Comparison of ENCODE assay signal across 12 mouse cellular contexts in genomic region chr5:116829771-116830170, GRCm38 (mm10).
A peak's percentile ranks its signal among the peaks of the same experiment; 100 is the strongest.
DNase-seq lines count a peak whose midpoint lies in the region; ATAC-seq and TF ChIP-seq lines count a peak whose summit lies in the region.
"Had no signal": no experiment of that assay in that cellular context is flagged by ENCODE, and none has a peak within 500 bp of the region (broad histone marks: within the 10 kb centered on the region; RNA-seq: fewer than 3 reads in every experiment).

No protein-coding gene starts in this region.

- no peak for ATAC-seq in kidney, embryonic 15.5 days (replicated peaks; ENCODE audit: low FRiP score)
- ATAC-seq in limb, embryonic 11.5 days (ENCODE audit: insufficient number of reproducible peaks, low FRiP score, low TSS enrichment, low read depth), result no peak
- ATAC-seq: activated CD4-positive, CD25-positive, alpha-beta regulatory T cell, adult 4 months had no signal

- TF ChIP-seq POLR2A in MEL (IDR thresholded peaks at IDR 0.05; ENCODE audit: control insufficient read depth in 1 of 2, insufficient read depth in 1 of 2, low read depth in 1 of 2, low read length in 2 of 2, poor library complexity in 1 of 2), result no peak

- no peaks in the 10 kb centered on the region for H3K27me3 ChIP-seq in kidney, embryonic 15.5 days
- H3K27me3 ChIP-seq in MEL (ENCODE audit: control insufficient read depth in 1 of 2, insufficient read depth in 2 of 2, low read length in 2 of 2), result no peaks in the 10 kb centered on the region
- no peaks in the 10 kb centered on the region for H3K27me3 ChIP-seq in limb, embryonic 11.5 days (ENCODE audit: control insufficient read depth, insufficient read depth, low read length)
- H3K27me3 ChIP-seq: embryonic facial prominence, embryonic 12.5 days had no signal

- no peak for TF ChIP-seq CTCF in MEL (IDR thresholded peaks at IDR 0.05 in 2 of 3, conservative IDR thresholded peaks at IDR 0.05 in 1 of 3; ENCODE audit: control insufficient read depth in 1 of 3, insufficient read depth in 1 of 3, low read depth in 2 of 3, low read length in 3 of 3, poor library complexity in 1 of 3, severe bottlenecking in 1 of 3)

- no peaks in the 10 kb centered on the region for H3K36me3 ChIP-seq in kidney, embryonic 15.5 days
- H3K36me3 ChIP-seq in MEL (ENCODE audit: control insufficient read depth in 1 of 2, insufficient read depth in 2 of 2, low read length in 2 of 2), result no peaks in the 10 kb centered on the region
- H3K36me3 ChIP-seq in limb, embryonic 11.5 days (ENCODE audit: control insufficient read depth, insufficient read depth, low read length), result no peaks in the 10 kb centered on the region
- H3K36me3 ChIP-seq: embryonic facial prominence, embryonic 12.5 days had no signal

- no peaks in the 10 kb centered on the region for H3K4me1 ChIP-seq in kidney, embryonic 15.5 days
- no peaks in the 10 kb centered on the region for H3K4me1 ChIP-seq in MEL (ENCODE audit: control insufficient read depth in 1 of 2, insufficient read depth in 2 of 2, low read length in 2 of 2)
- H3K4me1 ChIP-seq in limb, embryonic 11.5 days (ENCODE audit: control insufficient read depth, insufficient read depth, low read length), result no peaks in the 10 kb centered on the region
- H3K4me1 ChIP-seq: embryonic facial prominence, embryonic 12.5 days had no signal

- no peaks in the 10 kb centered on the region for H3K79me2 ChIP-seq in MEL (ENCODE audit: control insufficient read depth, insufficient read depth, low read length, poor library complexity)

- H3K27ac ChIP-seq in kidney, embryonic 15.5 days, result no peak overlapping the region
- no peak overlapping the region for H3K27ac ChIP-seq in MEL (ENCODE audit: control insufficient read depth, low read depth, low read length)
- no peak overlapping the region for H3K27ac ChIP-seq in limb, embryonic 11.5 days (replicated peaks; ENCODE audit: low read depth, low read length)
- H3K27ac ChIP-seq: embryonic facial prominence, embryonic 12.5 days; macrophage had no signal

- DNase-seq in kidney, postnatal 10 days, result peak; percentile 67
- DNase-seq in MEL (ENCODE audit: low read depth, low spot score) (peak; percentile 6), adipocyte (ENCODE audit: low spot score) (peak; percentile 7), MN1 (ENCODE audit: low spot score) (no peak)
- DNase-seq in limb, embryonic 11.5 days (ENCODE audit: low spot score), result peak; percentile 83
- DNase-seq in spleen, postnatal 36 days (ENCODE audit: low spot score in 2 of 2), result no peak
- no peak for DNase-seq in cerebellum, adult 8-10 months
- DNase-seq: layer of hippocampus, adult 9-11 months had no signal

- H3K9ac ChIP-seq in kidney, embryonic 15.5 days, result no peak overlapping the region
- no peak overlapping the region for H3K9ac ChIP-seq in MEL (ENCODE audit: control insufficient read depth, low read depth, low read length, poor library complexity, severe bottlenecking)
- H3K9ac ChIP-seq in limb, embryonic 11.5 days (ENCODE audit: low read length), result no peak overlapping the region
- H3K9ac ChIP-seq: embryonic facial prominence, embryonic 12.5 days had no signal

- TF ChIP-seq RAD21 in MEL (IDR thresholded peaks at IDR 0.05; ENCODE audit: low read depth, low read length), result no peak

- H3K9me3 ChIP-seq in kidney, embryonic 15.5 days (replicated peaks), result no peaks in the 10 kb centered on the region
- no peaks in the 10 kb centered on the region for H3K9me3 ChIP-seq in MEL (replicated peaks; ENCODE audit: insufficient read depth, low read length)
- no peaks in the 10 kb centered on the region for H3K9me3 ChIP-seq in limb, embryonic 11.5 days (ENCODE audit: control insufficient read depth, low read length)
- H3K9me3 ChIP-seq: embryonic facial prominence, embryonic 12.5 days had no signal

- 9% methylated on average over 11 of the region's 11 CpGs for WGBS in kidney, embryonic 15.5 days
- WGBS in limb, embryonic 11.5 days, result 7% methylated on average over 11 of the region's 11 CpGs

- TF ChIP-seq EP300 in MEL (IDR thresholded peaks at IDR 0.05; ENCODE audit: low read depth in 1 of 2, low read length in 2 of 2), result no peak

- H3K4me2 ChIP-seq in kidney, embryonic 15.5 days, result no peak overlapping the region
- H3K4me2 ChIP-seq in limb, embryonic 11.5 days (ENCODE audit: low read depth, severe bottlenecking), result no peak overlapping the region
- H3K4me2 ChIP-seq: embryonic facial prominence, embryonic 12.5 days had no signal

- H3K4me3 ChIP-seq in kidney, embryonic 15.5 days (replicated peaks), result no peak overlapping the region
- no peak overlapping the region for H3K4me3 ChIP-seq in MEL (ENCODE audit: control insufficient read depth in 1 of 2, insufficient read depth in 1 of 2, low read depth in 2 of 2, low read length in 2 of 2)
- H3K4me3 ChIP-seq in limb, embryonic 11.5 days (ENCODE audit: low read depth, low read length), result no peak overlapping the region
- H3K4me3 ChIP-seq: embryonic facial prominence, embryonic 12.5 days had no signal

TF ChIP-seq in MEL, 35 proteins besides CTCF, POLR2A, EP300 and RAD21:
- TF ChIP-seq MAFK (IDR thresholded peaks at IDR 0.05; ENCODE audit: borderline replicate concordance, low read depth, low read length) (no peak), ZC3H11A (IDR thresholded peaks at IDR 0.05; ENCODE audit: low read depth, low read length) (no peak), CHD1 (IDR thresholded peaks at IDR 0.05; ENCODE audit: low read depth, low read length) (no peak), MAZ (IDR thresholded peaks at IDR 0.05; ENCODE audit: low read depth, low read length) (no peak), POLR2AphosphoS5 (IDR thresholded peaks at IDR 0.05; ENCODE audit: borderline replicate concordance, low read depth, low read length) (no peak), ETS1 (IDR thresholded peaks at IDR 0.05; ENCODE audit: low read depth, low read length) (no peak), ZMIZ1 (IDR thresholded peaks at IDR 0.05; ENCODE audit: low read depth, low read length) (no peak)

Comparison
In these comparisons a context has a peak if more than half of its experiments do, and no peak if none do; other contexts are left out.
1. DNase-seq: peak in kidney, postnatal 10 days (single experiment), MEL (single experiment), adipocyte (single experiment) and limb, embryonic 11.5 days (single experiment); none in MN1 (single experiment), spleen, postnatal 36 days (0 of 2) and cerebellum, adult 8-10 months (single experiment).